Mouse (Mus musculus) stomach, embryonic 14.5 days (tissue): ENCODE results near the gene Clstn2. TPM values are rescaled to one million over a fixed set of nuclear protein-coding genes. Genes with fewer than 3 reads are reported as not detected.

Source experiments
- ATAC-seq: fragments of 200-750 bp; cut with Nextera tagmentation; 2 replicates; pipeline ENCODE4 v1.8.0; 2017; ENCODE audit warnings: low read depth, moderate TSS enrichment; ENCODE audit not compliant: insufficient number of reproducible peaks, insufficient read depth, low FRiP score
- H3K27ac ChIP-seq: fragments of 300-500 bp; sonication (generic); 2 replicates; pipeline ENCODE4 v1.5.1; 2014; ENCODE audit warnings: mild to moderate bottlenecking, low read length, moderate library complexity, mixed read lengths
- H3K27me3 ChIP-seq: fragments of 300-500 bp; sonication (generic); 2 replicates; pipeline ENCODE4 v1.6.1; 2014; ENCODE audit warnings: low read length, control low read depth, mixed read lengths; ENCODE audit not compliant: control insufficient read depth, insufficient read depth
- H3K36me3 ChIP-seq: fragments of 300-500 bp; sonication (generic); 2 replicates; pipeline ENCODE4 v1.6.1; 2014; ENCODE audit warnings: mild to moderate bottlenecking, control low read depth, low read length, moderate library complexity, mixed read lengths; ENCODE audit not compliant: control insufficient read depth, insufficient read depth
- H3K4me1 ChIP-seq: fragments of 300-500 bp; sonication (generic); 2 replicates; pipeline ENCODE4 v1.6.1; 2014; ENCODE audit warnings: low read length, control low read depth, mixed read lengths; ENCODE audit not compliant: control insufficient read depth, insufficient read depth
- H3K4me2 ChIP-seq: fragments of 300-500 bp; sonication (generic); replicated peaks from 2 replicates; pipeline ENCODE4 v1.6.1; 2014; ENCODE audit warnings: low read depth, low read length, control low read depth
- H3K4me3 ChIP-seq: fragments of 300-500 bp; sonication (generic); 2 replicates; pipeline ENCODE4 v1.5.1; 2014; ENCODE audit warnings: low read depth, low read length, control low read depth
- H3K9ac ChIP-seq: fragments of 300-500 bp; sonication (generic); replicated peaks from 2 replicates; pipeline ENCODE4 v1.6.1; 2014; ENCODE audit warnings: low read depth, mild to moderate bottlenecking, control low read depth, low read length, moderate library complexity, mixed read lengths
- H3K9me3 ChIP-seq: fragments of 300-500 bp; sonication (generic); 2 replicates; pipeline ENCODE4 v1.6.1; 2016; ENCODE audit warnings: low read depth, low read length, control low read depth; ENCODE audit not compliant: control insufficient read depth
- WGBS: fragments of 180-500 bp; shearing (Covaris S2); extraction: QIAGEN DNeasy Blood & Tissue Kit; methylation state at CpG from one replicate; pipeline ENCODE4 v1.1.7; 2014; 5-methylcytosine and 5-hydroxymethylcytosine counted together
- polyA plus RNA-seq: library from polyadenylated mRNA; unstranded; fragments of >200 nt; fragmentation: Nextera tagmentation; extraction: Ambion mirVana; gene quantifications from 2 replicates; pipeline ENCODE4 v1.2.1, GENCODE M21; 2014

Clstn2 gene
- polyA plus RNA-seq, 1 experiment from 2014 or later: 2.0 TPM

DNA sequence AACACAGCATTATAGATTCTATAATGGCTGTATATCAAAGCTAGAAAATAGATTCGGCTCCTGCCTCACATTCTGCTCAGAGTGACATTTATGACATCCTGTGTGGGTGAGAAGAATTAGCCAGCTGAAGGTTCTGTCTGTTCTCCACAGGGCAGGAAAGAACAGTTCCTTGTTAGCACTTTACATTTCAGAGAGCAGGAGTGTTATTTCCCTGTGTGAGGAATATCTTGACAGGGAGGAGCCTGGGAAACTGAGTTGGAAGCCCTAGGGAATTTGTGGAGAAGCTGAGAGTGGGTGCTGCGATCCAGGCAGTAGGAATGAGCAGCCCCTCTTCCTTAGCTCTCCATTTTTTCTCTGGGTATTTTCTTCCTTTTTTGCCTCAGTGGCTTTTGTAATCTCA lies 286.4 kb downstream of the Clstn2 start:
- no peaks in the 10 kb centered on the region for H3K36me3 ChIP-seq
- WGBS: 83% methylated on average over 2 of the region's 2 CpGs
- H3K9me3 ChIP-seq: no peaks in the 10 kb centered on the region
- no peaks in the 10 kb centered on the region for H3K27me3 ChIP-seq
- H3K9ac ChIP-seq: no peak overlapping the region
- H3K4me3 ChIP-seq: no peak overlapping the region
- no peaks in the 10 kb centered on the region for H3K4me1 ChIP-seq
- H3K27ac ChIP-seq: no peak overlapping the region
- no peak for ATAC-seq
- H3K4me2 ChIP-seq: no peak overlapping the region

DNA sequence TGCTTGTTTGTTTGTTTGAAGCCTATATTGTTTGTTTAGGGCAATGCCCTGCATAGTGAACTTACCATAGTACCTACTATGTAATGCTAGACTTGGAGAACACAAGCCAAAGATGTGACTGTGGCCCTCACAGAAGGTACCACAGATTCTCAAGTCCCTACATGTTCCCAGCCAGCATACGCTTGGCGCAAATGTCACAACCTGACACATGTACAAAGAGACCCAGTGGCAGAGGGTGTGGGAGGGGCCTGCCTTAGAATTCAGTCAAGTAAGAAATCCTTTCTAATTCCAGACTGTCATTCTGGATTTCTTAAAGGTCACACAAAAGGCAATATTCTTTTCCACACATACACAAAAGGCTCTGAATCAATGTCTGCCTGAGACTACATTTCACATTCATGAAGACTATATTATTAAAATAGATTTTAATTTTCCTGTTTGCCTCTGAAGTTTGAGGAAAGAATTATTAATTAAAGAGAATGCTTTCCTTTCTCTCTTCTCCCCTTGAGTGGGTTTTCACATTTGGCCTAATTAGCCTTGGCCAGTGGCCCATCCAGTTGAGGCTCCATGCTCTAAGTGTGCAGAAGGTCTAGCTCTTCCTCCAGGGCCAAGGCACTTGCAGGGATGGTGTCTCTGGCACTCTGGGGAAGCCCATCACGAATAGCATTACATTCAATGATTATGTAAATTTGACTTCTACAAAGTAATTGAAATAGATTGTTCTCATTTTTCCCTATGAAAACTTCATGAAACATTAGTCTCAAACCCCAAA lies 305.1 kb downstream of the Clstn2 start:
- Histone ChIP-seq H3K4me3 (no peak overlapping the region), H3K27me3 (no peaks in the 10 kb centered on the region), H3K4me2 (no peak overlapping the region), H3K9ac (no peak overlapping the region), H3K36me3 (no peaks in the 10 kb centered on the region), H3K9me3 (no peaks in the 10 kb centered on the region), H3K27ac (no peak overlapping the region), H3K4me1 (no peaks in the 10 kb centered on the region)
- WGBS: 82% methylated on average over 3 of the region's 3 CpGs
- no peak for ATAC-seq

DNA sequence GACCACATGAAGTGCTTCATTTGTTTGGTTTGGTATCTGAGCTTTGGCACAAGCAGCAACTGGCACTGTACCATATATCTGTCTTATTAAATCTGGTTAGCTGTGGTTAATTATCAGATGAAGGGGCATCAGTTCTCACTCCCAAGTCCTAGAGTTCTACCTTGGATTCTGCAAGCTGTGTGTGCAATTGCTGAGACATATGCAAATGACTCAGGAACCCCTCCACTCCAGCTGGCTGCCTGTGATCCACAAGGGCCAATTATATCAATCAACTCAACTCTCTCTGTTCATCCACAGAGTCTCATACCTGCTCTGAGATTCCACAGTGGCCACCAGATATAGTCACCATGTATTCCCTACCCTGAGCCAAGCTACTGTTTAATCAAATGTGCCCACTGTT lies 315.3 kb downstream of the Clstn2 start:
- Histone ChIP-seq H3K9ac (no peak overlapping the region), H3K4me3 (no peak overlapping the region), H3K27me3 (no peaks in the 10 kb centered on the region), H3K4me1 (no peaks in the 10 kb centered on the region), H3K36me3 (no peaks in the 10 kb centered on the region), H3K4me2 (no peak overlapping the region), H3K9me3 (no peaks in the 10 kb centered on the region), H3K27ac (no peak overlapping the region)
- ATAC-seq: no peak

DNA sequence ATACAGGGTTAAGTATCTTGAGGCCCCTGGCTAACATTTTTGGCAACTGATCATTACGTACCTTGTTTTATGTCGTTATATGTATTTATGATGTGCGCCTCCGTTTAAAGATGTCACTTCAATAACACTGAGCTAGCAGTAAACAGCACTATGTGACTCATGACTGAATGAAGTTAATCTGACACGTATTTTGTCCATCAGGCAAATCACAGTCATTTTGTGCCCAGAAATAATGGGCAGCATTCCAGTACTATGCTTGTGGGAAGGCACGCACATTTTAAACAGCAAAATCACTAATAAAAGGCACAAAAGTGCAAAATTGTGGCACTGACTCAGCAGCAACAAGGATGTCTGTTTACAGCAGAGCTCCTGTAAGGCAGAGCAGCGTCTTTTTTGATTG lies 316.0 kb downstream of the Clstn2 start:
- H3K9ac ChIP-seq: no peak overlapping the region
- no peak overlapping the region for H3K4me2 ChIP-seq
- H3K27ac ChIP-seq: no peak overlapping the region
- H3K4me1 ChIP-seq: no peaks in the 10 kb centered on the region
- WGBS: 80% methylated on average over 7 of the region's 7 CpGs
- H3K9me3 ChIP-seq: no peaks in the 10 kb centered on the region
- no peaks in the 10 kb centered on the region for H3K27me3 ChIP-seq
- no peak for ATAC-seq
- no peak overlapping the region for H3K4me3 ChIP-seq
- H3K36me3 ChIP-seq: no peaks in the 10 kb centered on the region

DNA sequence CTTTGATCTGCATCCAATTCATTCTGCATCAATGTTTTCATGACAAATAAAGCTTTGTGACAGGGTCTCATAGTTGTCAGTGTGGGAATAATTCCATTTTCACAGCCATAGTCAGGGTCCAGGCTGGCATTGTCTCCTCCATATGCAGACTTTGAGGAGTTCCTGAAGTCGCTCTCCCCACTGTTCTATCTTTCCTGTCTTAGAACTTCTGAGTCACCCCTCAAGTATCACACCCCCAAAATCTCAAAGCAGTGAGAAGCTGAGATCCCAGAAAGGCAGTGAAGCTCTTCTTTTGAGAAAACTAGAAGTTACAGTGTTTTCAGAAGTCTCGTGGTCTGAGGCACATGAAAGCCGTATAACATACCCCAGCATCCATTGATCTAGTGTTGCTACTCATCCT lies 320.1 kb downstream of the Clstn2 start:
- no peaks in the 10 kb centered on the region for H3K9me3 ChIP-seq
- H3K27me3 ChIP-seq: no peaks in the 10 kb centered on the region
- no peak overlapping the region for H3K4me2 ChIP-seq
- no peak overlapping the region for H3K27ac ChIP-seq
- H3K36me3 ChIP-seq: no peaks in the 10 kb centered on the region
- no peaks in the 10 kb centered on the region for H3K4me1 ChIP-seq
- no peak overlapping the region for H3K9ac ChIP-seq
- WGBS: 95% methylated on average over 3 of the region's 3 CpGs
- H3K4me3 ChIP-seq: no peak overlapping the region
- no peak for ATAC-seq

DNA sequence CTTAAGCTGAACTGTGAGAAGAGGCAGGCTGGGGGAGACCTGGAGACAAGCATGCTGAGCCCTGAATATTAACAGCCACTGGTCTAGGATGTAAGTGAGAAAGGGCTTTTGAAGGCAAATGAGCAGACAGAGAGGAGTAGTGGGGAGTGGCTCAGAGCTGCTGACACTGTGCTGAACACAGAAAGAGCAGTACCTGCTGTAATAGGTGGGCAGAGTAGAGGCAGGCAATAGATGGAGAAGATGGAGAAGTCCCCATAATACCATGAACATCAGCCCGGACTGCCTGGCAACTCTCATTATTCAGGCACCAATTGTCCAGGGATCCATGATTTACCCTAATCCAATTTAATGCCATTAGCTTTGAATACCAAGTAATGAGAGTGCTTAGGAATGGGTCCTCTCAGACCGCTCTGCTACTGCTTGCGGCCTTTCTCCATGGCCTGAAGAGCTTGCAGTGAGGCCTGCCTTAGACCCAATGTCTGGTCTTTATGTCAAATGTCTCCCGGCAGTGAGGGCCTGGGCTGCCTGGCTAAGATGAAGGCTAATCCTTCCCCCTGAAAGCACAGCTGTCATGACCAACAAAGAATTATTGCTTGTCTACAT lies 329.0 kb downstream of the Clstn2 start:
- Histone ChIP-seq H3K9ac (no peak overlapping the region), H3K27ac (no peak overlapping the region), H3K4me1 (no peaks in the 10 kb centered on the region), H3K36me3 (no peaks in the 10 kb centered on the region), H3K4me2 (no peak overlapping the region), H3K27me3 (no peaks in the 10 kb centered on the region), H3K4me3 (no peak overlapping the region), H3K9me3 (no peaks in the 10 kb centered on the region)
- WGBS: 77% methylated on average over 4 of the region's 4 CpGs
- no peak for ATAC-seq

DNA sequence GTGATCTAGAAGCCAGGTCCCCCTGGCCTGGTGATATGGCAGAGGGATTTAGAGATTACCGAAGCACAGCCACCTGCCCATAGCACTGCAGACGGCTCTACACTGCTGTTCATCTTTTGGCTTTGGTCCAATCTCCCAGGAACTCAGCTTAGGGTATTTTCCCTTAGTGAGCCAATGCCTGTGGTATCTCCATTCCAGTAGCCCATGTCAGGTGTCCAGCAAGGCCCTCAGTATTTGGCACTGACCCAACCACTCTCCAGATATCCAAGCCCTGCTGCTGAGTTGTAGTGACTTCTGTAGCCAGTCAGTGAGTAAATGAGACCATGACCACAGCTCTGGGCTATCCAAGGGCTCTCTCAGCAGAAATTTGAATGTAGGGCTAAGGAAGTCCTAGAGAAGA lies 330.0 kb downstream of the Clstn2 start:
- H3K36me3 ChIP-seq: no peaks in the 10 kb centered on the region
- WGBS: 69% methylated on average over 2 of the region's 2 CpGs
- H3K4me3 ChIP-seq: no peak overlapping the region

DNA sequence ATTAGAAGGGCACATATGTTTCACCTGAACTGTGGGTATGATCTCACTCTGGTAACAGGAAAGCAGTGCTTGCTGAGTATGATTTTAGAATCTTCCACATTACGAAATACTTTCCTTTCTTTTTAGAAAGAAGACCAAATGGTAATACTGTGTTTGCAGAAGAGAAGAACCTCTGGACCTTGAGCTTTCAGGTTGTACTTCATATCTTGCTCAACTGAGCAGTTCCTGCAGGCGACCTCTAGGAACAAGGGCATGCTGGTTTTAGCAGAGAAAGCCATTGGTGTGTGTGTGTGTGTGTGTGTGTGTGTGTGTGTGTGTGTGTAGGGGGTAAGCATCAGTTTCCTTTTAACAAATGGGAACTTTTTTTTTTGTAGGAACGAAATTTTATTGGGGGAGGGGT lies 333.0 kb downstream of the Clstn2 start:
- Histone ChIP-seq H3K9ac (no peak overlapping the region), H3K4me3 (no peak overlapping the region), H3K27me3 (no peaks in the 10 kb centered on the region), H3K4me1 (no peaks in the 10 kb centered on the region), H3K9me3 (no peaks in the 10 kb centered on the region), H3K4me2 (no peak overlapping the region), H3K36me3 (no peaks in the 10 kb centered on the region), H3K27ac (no peak overlapping the region)
- 83% methylated on average over 3 of the region's 3 CpGs for WGBS
- ATAC-seq: no peak

More for the DNA sequence above, 330.0 kb downstream of the Clstn2 start:
- no peak overlapping the region for H3K27ac ChIP-seq
- no peaks in the 10 kb centered on the region for H3K4me1 ChIP-seq
- no peak overlapping the region for H3K4me2 ChIP-seq
- no peaks in the 10 kb centered on the region for H3K9me3 ChIP-seq
- no peak for ATAC-seq
- no peaks in the 10 kb centered on the region for H3K27me3 ChIP-seq
- no peak overlapping the region for H3K9ac ChIP-seq

DNA sequence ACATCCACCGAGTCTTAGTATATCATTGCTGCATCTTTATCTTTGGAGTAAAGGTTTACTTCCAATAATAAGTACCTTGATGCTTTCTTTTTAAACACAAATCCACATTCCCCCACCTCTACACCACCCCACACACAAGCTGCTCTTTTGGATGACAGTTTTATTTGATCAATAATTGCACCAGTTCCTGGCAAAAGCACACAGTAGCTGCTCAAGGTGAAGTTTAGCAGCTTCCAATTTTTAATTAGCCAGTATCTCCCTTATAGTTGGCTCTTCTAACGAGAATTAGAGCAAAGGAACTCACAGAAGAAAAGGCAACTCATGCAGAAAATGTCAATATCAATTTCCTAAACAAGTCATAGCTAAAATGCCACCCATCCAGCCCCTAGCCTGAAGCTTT lies 334.0 kb downstream of the Clstn2 start:
- 82% methylated on average over 2 of the region's 2 CpGs for WGBS
- ATAC-seq: no peak
- Histone ChIP-seq H3K9ac (no peak overlapping the region), H3K27me3 (no peaks in the 10 kb centered on the region), H3K9me3 (no peaks in the 10 kb centered on the region), H3K4me2 (no peak overlapping the region), H3K4me3 (no peak overlapping the region), H3K4me1 (no peaks in the 10 kb centered on the region), H3K36me3 (no peaks in the 10 kb centered on the region), H3K27ac (no peak overlapping the region)
